Mouse (Mus musculus): ENCODE data around the gene Tmem150c.

Gene Tmem150c

GRCm38 (mm10) chr5:100030069-100030468, 129.5 kb downstream of the Tmem150c start:
- H3K4me1 ChIP-seq (replicated peaks; ENCODE audit: low read depth, low read length): peaks cover 21% of the 10 kb centered on the region
- no peak for TF ChIP-seq POU5F1 (IDR thresholded peaks at IDR 0.05; ENCODE audit: borderline replicate concordance, low read length)
- TF ChIP-seq NANOG (IDR thresholded peaks at IDR 0.05; ENCODE audit: borderline replicate concordance, low read length): no peak
- TF ChIP-seq CTCF (conservative IDR thresholded peaks at IDR 0.05; ENCODE audit: low read length): no peak
- no peaks in the 10 kb centered on the region for H3K9me3 ChIP-seq (ENCODE audit: low read length)
- no peak overlapping the region for H3K4me3 ChIP-seq (replicated peaks; ENCODE audit: low read length)
- H3K36me3 ChIP-seq (ENCODE audit: insufficient read depth, low read length): peaks cover 40% of the 10 kb centered on the region
- no peaks in the 10 kb centered on the region for H3K27me3 ChIP-seq (ENCODE audit: insufficient read depth, low read length)
